Mouse (Mus musculus): Measurements from ENCODE around the gene Ifnz. TPM values are rescaled to one million over a fixed set of nuclear protein-coding genes. Genes with fewer than 3 reads are reported as not detected.
"Not testable (repeated sequence)": the region's sequence is repeated elsewhere in the genome, so short reads cannot be mapped to it uniquely, and the experiment has no call there.

Ifnz gene
- polyA plus RNA-seq, 1 experiment from 2014 or later: not detected

DNA sequence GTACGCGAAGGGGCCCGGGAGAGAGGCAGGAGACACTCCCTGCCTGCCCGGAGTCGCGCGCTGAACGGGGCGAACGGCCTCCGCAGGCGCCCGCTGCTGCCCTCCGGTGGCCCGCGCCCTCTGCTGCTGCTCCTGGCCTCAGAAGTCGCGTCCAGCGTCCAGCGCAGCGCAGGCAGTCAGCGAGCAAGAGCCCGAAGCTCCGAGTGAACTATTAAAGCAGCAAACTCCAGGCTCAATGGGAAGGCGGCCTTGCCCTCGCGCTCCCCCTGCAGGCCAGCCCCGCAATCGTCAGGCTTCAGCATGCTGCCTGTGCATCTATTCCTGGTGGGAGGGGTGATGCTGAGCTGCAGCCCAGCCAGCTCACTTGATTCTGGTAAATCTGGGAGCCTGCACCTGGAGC lies 2.4 kb upstream of the Ifnz start, which contains the start of gene Gm13272:
Gene Gm13272, plus strand, starts transcription at position 301 of the 400 bp plus-strand sequence.
- not testable (repeated sequence) for H3K9me3 ChIP-seq (ENCODE audit: control insufficient read depth, low read length); H3K4me2 ChIP-seq; H3K4me3 ChIP-seq (ENCODE audit: low read depth, low read length); H3K9ac ChIP-seq (ENCODE audit: low read length); H3K4me1 ChIP-seq (ENCODE audit: control insufficient read depth, insufficient read depth, low read length); ATAC-seq (ENCODE audit: low FRiP score); DNase-seq (ENCODE audit: low spot score, missing footprints); H3K27me3 ChIP-seq (ENCODE audit: control insufficient read depth, insufficient read depth, low read length); H3K36me3 ChIP-seq (ENCODE audit: control insufficient read depth, insufficient read depth, low read length); H3K27ac ChIP-seq (ENCODE audit: low read depth, low read length)
- WGBS: no CpG with 5 or more reads among the region's 29 CpGs

GRCm38 (mm10) chr4:88780320-88780719 lies 1.6 kb upstream of the Ifnz start:
- H3K27me3 ChIP-seq (ENCODE audit: control insufficient read depth, insufficient read depth, low read length); H3K9ac ChIP-seq (ENCODE audit: low read length); H3K36me3 ChIP-seq (ENCODE audit: control insufficient read depth, insufficient read depth, low read length); H3K4me3 ChIP-seq (ENCODE audit: low read depth, low read length); H3K4me2 ChIP-seq; H3K9me3 ChIP-seq (ENCODE audit: control insufficient read depth, low read length); H3K4me1 ChIP-seq (ENCODE audit: control insufficient read depth, insufficient read depth, low read length); H3K27ac ChIP-seq (ENCODE audit: low read depth, low read length); ATAC-seq (ENCODE audit: low FRiP score): not testable (repeated sequence)
- WGBS: 46% methylated on average over 14 of the region's 18 CpGs
- DNase-seq (ENCODE audit: low spot score, missing footprints): peak; percentile 4

GRCm38 (mm10) chr4:88782335-88782734 lies 404 bp downstream of the Ifnz start:
- not testable (repeated sequence) for H3K9ac ChIP-seq (ENCODE audit: low read length); H3K9me3 ChIP-seq (ENCODE audit: control insufficient read depth, low read length); H3K27me3 ChIP-seq (ENCODE audit: control insufficient read depth, insufficient read depth, low read length); DNase-seq (ENCODE audit: low spot score, missing footprints); H3K27ac ChIP-seq (ENCODE audit: low read depth, low read length); H3K4me1 ChIP-seq (ENCODE audit: control insufficient read depth, insufficient read depth, low read length); ATAC-seq (ENCODE audit: low FRiP score); H3K4me3 ChIP-seq (ENCODE audit: low read depth, low read length); H3K36me3 ChIP-seq (ENCODE audit: control insufficient read depth, insufficient read depth, low read length)
- peak overlapping the region; percentile 23; the same call in 1 of the 2 replicates for H3K4me2 ChIP-seq
- 3% methylated on average over 7 of the region's 31 CpGs for WGBS

- H3K4me2 ChIP-seq; H3K4me1 ChIP-seq (ENCODE audit: control insufficient read depth, insufficient read depth, low read length); H3K9me3 ChIP-seq (ENCODE audit: control insufficient read depth, low read length); H3K4me3 ChIP-seq (ENCODE audit: low read depth, low read length); H3K27me3 ChIP-seq (ENCODE audit: control insufficient read depth, insufficient read depth, low read length); H3K27ac ChIP-seq (ENCODE audit: low read depth, low read length); ATAC-seq (ENCODE audit: low FRiP score); H3K36me3 ChIP-seq (ENCODE audit: control insufficient read depth, insufficient read depth, low read length); H3K9ac ChIP-seq (ENCODE audit: low read length); DNase-seq (ENCODE audit: low spot score, missing footprints): not testable (repeated sequence)
- WGBS: no CpG with 5 or more reads among the region's 27 CpGs
Observed at GRCm38 (mm10) chr4:88785409-88785808, 3.5 kb downstream of the Ifnz start, which contains the start of gene Gm13276. Gene Gm13276 (plus strand): TSS chr4:88785709.

DNA sequence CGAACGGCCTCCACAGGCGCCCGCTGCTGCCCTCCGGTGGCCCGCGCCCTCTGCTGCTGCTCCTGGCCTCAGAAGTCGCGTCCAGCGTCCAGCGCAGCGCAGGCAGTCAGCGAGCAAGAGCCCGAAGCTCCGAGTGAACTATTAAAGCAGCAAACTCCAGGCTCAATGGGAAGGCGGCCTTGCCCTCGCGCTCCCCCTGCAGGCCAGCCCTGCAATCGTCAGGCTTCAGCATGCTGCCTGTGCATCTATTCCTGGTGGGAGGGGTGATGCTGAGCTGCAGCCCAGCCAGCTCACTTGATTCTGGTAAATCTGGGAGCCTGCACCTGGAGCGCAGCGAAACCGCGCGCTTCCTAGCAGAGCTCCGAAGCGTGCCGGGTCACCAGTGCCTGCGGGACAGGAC lies 6.5 kb downstream of the Ifnz start, which contains the start of gene Gm13277:
Gene Gm13277, plus strand, starts transcription at position 231 of the 400 bp plus-strand sequence.
- not testable (repeated sequence) for H3K36me3 ChIP-seq (ENCODE audit: control insufficient read depth, insufficient read depth, low read length); H3K27me3 ChIP-seq (ENCODE audit: control insufficient read depth, insufficient read depth, low read length); H3K27ac ChIP-seq (ENCODE audit: low read depth, low read length); DNase-seq (ENCODE audit: low spot score, missing footprints); H3K9me3 ChIP-seq (ENCODE audit: control insufficient read depth, low read length); ATAC-seq (ENCODE audit: low FRiP score); H3K9ac ChIP-seq (ENCODE audit: low read length); H3K4me1 ChIP-seq (ENCODE audit: control insufficient read depth, insufficient read depth, low read length); H3K4me2 ChIP-seq; H3K4me3 ChIP-seq (ENCODE audit: low read depth, low read length)
- 0% methylated on average over 1 of the region's 28 CpGs for WGBS

- ATAC-seq (ENCODE audit: low FRiP score); DNase-seq (ENCODE audit: low spot score, missing footprints); H3K4me2 ChIP-seq; H3K9ac ChIP-seq (ENCODE audit: low read length); H3K27me3 ChIP-seq (ENCODE audit: control insufficient read depth, insufficient read depth, low read length); H3K27ac ChIP-seq (ENCODE audit: low read depth, low read length); H3K9me3 ChIP-seq (ENCODE audit: control insufficient read depth, low read length); H3K4me3 ChIP-seq (ENCODE audit: low read depth, low read length); H3K4me1 ChIP-seq (ENCODE audit: control insufficient read depth, insufficient read depth, low read length); H3K36me3 ChIP-seq (ENCODE audit: control insufficient read depth, insufficient read depth, low read length): not testable (repeated sequence)
- no CpG with 5 or more reads among the region's 28 CpGs for WGBS
Observed at GRCm38 (mm10) chr4:88791250-88791649, 9.3 kb downstream of the Ifnz start, which contains the start of gene Gm13278. Gene Gm13278 (plus strand): TSS chr4:88791550.

- H3K9ac ChIP-seq (ENCODE audit: low read length); H3K4me3 ChIP-seq (ENCODE audit: low read depth, low read length); H3K27ac ChIP-seq (ENCODE audit: low read depth, low read length); H3K9me3 ChIP-seq (ENCODE audit: control insufficient read depth, low read length); H3K27me3 ChIP-seq (ENCODE audit: control insufficient read depth, insufficient read depth, low read length); H3K36me3 ChIP-seq (ENCODE audit: control insufficient read depth, insufficient read depth, low read length); ATAC-seq (ENCODE audit: low FRiP score); H3K4me2 ChIP-seq; H3K4me1 ChIP-seq (ENCODE audit: control insufficient read depth, insufficient read depth, low read length); DNase-seq (ENCODE audit: low spot score, missing footprints): not testable (repeated sequence)
- 0% methylated on average over 5 of the region's 52 CpGs for WGBS
Observed at GRCm38 (mm10) chr4:88793936-88794675, 12.2 kb downstream of the Ifnz start, which contains the start of gene Gm13275. Gene Gm13275 (plus strand): TSS chr4:88794487.

DNA sequence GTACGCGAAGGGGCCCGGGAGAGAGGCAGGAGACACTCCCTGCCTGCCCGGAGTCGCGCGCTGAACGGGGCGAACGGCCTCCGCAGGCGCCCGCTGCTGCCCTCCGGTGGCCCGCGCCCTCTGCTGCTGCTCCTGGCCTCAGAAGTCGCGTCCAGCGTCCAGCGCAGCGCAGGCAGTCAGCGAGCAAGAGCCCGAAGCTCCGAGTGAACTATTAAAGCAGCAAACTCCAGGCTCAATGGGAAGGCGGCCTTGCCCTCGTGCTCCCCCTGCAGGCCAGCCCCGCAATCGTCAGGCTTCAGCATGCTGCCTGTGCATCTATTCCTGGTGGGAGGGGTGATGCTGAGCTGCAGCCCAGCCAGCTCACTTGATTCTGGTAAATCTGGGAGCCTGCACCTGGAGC lies 15.2 kb downstream of the Ifnz start, which contains the start of gene Gm13279:
Gene Gm13279, plus strand, starts transcription at position 301 of the 400 bp plus-strand sequence.
- H3K4me2 ChIP-seq; H3K27me3 ChIP-seq (ENCODE audit: control insufficient read depth, insufficient read depth, low read length); H3K4me3 ChIP-seq (ENCODE audit: low read depth, low read length); H3K9ac ChIP-seq (ENCODE audit: low read length); H3K27ac ChIP-seq (ENCODE audit: low read depth, low read length); ATAC-seq (ENCODE audit: low FRiP score); H3K9me3 ChIP-seq (ENCODE audit: control insufficient read depth, low read length); DNase-seq (ENCODE audit: low spot score, missing footprints); H3K36me3 ChIP-seq (ENCODE audit: control insufficient read depth, insufficient read depth, low read length); H3K4me1 ChIP-seq (ENCODE audit: control insufficient read depth, insufficient read depth, low read length): not testable (repeated sequence)
- no CpG with 5 or more reads among the region's 28 CpGs for WGBS

DNA sequence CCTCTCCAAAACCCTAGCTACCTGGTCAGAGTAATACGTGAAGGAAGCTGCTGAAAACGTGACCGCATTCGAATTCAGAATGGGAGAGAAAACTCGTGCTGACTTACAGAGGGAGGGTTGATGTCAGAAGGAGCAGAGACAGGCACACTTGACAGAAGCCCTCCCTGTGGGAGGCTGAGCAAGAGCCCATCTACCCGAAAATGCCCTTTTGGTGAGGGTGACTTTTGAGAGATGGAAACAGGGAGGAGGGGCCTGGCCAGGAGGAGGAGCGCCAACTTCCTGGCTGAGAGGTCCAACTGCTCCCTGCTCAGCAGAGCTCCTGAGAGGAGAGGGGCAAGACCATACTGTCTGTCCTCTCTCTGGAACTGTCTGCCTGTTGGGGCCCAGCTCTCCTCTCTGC lies 17.4 kb downstream of the Ifnz start, which contains the start of gene Gm13285:
Gene Gm13285, plus strand, starts transcription at position 301 of the 400 bp plus-strand sequence.
- ATAC-seq (ENCODE audit: low FRiP score); H3K4me1 ChIP-seq (ENCODE audit: control insufficient read depth, insufficient read depth, low read length); H3K27me3 ChIP-seq (ENCODE audit: control insufficient read depth, insufficient read depth, low read length); H3K9me3 ChIP-seq (ENCODE audit: control insufficient read depth, low read length); H3K4me3 ChIP-seq (ENCODE audit: low read depth, low read length); H3K4me2 ChIP-seq; H3K27ac ChIP-seq (ENCODE audit: low read depth, low read length); H3K9ac ChIP-seq (ENCODE audit: low read length); DNase-seq (ENCODE audit: low spot score, missing footprints); H3K36me3 ChIP-seq (ENCODE audit: control insufficient read depth, insufficient read depth, low read length): not testable (repeated sequence)
- 7% methylated on average over 3 of the region's 7 CpGs for WGBS
